Mouse (Mus musculus): ENCODE results near the gene Dctn2.

DNA sequence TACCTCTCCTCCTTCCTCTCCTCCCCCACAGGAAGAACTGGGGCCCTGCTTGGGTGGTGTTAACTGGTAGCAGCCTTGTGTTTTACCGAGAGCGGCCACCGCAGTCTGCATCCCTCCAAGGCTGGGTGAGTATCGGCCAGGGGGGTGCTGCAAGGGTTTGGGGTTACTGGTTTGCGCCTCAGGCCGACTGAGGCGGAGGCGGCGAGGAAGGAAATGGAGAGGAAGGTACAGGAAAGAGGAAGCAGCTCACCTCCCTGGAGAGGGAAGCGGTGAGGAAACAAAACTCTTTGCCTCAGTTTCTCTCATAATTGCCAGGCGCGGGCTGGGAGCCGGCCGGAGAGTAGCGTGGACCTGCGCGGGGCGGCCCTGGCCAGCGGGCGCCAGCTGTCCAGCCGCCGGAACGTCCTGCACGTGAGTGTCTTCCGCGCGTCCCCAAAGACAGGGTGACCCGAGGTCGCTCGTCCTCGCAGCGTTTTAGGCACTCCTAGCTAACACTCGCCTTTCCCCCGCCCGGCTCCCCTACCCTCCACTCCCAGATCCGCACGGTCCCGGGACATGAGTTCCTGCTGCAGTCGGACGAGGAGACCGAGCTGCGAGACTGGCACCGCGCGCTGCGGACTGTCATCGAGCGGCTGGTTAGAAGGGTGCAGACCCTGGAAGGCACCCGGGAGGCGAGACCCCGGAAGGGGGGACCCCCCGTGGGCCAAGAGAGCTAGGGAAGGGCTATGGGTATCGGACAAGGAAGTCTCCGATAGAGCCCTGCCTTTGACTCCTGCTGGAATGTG is 60.0 kb downstream of the Dctn2 start:
- no peak for TF ChIP-seq CTCF (IDR thresholded peaks at IDR 0.05; ENCODE audit: low read depth, low read length)
- TF ChIP-seq POLR2AphosphoS5 (IDR thresholded peaks at IDR 0.05; ENCODE audit: insufficient replicate concordance, low read depth, low read length), result no peak
- TF ChIP-seq GATA1 (IDR thresholded peaks at IDR 0.05; ENCODE audit: borderline replicate concordance, low read length), result no peak
- no peak for TF ChIP-seq TAL1 (conservative IDR thresholded peaks at IDR 0.05; ENCODE audit: low read depth, low read length)

Measured in G1E (cell line).